Mouse (Mus musculus): ENCODE measurements around the gene Daam2.

Gene Daam2

DNA sequence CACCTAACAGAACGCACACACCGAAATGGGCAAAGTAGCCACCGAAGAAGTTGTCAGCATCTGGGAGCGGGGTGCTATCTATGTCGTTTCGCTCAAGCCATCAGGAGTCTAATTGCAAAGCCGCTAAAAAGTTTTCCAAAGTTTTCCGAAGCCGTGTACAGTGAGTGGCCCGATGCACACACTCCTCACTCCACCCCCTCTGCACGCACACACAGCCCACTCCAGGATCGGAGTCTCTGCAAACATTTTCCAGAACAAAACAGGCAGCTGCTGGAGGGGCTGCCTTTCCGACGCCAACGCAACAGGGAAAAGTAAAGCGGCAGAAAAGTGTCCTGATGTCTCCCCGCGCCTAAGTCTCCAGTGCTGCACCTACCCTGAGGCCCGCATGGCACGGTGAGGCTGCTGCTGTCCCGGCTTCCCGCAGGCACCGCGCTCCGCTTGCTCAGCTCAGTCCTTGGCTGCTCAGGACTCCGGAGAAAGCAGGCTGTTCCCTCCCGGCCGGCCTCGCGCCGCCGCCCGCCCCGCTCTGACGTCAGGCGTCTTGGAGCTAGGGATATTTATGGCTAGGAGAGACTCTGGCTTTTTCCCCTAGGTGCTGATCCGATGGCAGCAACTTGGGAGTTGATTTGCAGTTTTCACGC is at the start of gene Daam2:
TSS of gene Daam2 (minus strand) at position 514 of the 641 bp plus-strand sequence.
- DNase-seq (ENCODE audit: low spot score) = no peak

DNA sequence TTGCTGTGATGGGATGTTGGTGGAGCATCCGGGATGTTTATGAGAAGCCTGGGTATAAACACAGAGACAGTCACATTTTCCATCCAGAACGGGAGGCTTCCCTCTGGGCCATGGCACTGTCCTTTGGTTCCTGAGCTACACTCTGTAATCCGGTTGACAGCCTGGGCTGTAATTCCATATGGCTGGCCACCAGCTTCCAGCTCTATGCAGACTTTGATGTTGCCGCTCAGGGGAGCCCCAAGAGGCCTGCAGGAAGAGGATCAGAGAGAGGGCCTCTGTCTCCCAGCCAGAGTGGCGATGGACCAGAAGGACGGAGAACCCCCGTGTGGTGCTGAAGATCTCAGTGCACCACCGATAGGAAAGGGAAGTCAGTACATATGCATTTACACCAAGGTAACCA is 46.2 kb upstream of the Daam2 start:
- no peak for DNase-seq (ENCODE audit: low spot score)

DNA sequence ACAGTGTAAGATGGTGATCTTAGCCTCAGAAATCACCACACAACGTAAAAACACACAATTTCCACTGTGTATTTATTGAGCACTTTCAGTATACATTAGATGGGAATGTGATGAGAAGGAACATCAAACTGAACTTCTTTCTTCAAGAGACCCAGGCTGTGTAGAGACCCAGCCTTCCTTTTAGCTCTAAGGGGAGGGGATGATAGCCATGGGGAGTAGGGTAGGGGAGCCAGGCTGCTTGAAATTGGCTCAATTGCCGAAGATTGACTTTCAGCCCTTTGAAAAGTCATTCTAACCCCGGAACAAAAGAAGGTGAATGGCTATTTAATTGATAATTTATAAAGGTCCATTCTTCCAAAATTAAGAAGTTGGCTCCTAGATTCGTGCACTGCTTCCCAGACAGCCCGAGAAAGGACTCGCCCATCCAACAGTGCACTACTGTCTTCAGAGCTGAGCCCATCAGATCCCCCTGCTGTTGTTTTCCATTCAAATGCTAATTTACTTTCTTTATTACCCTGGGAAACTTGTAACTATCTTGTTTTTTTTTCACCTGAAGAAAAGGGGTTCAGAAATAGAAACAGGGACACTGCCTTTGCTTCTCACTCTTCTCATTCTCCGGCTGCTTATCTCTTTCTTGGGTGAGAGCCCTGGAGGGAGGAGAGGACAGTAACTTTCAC is 43.3 kb upstream of the Daam2 start:
- DNase-seq (ENCODE audit: low spot score) = no peak

DNA sequence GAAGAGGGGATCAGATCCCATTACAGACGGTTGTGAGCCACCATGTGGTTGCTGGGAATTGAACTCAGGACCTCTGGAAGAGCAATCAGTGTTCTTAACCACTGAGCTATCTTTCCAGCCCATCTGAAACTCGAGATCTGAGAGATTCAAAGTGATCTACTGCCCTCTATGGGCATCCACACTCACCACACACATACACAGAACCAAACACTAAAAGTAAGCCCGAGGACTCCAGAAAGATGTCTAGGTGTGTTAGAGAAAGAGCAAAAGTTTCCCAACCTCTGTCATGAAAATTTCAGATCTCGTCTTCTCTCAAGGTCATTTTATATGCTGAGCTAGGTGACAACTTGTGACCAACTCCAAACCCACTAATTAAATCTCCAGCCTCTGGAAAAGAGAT is 41.3 kb upstream of the Daam2 start:
- no peak for DNase-seq (ENCODE audit: low spot score)

DNA sequence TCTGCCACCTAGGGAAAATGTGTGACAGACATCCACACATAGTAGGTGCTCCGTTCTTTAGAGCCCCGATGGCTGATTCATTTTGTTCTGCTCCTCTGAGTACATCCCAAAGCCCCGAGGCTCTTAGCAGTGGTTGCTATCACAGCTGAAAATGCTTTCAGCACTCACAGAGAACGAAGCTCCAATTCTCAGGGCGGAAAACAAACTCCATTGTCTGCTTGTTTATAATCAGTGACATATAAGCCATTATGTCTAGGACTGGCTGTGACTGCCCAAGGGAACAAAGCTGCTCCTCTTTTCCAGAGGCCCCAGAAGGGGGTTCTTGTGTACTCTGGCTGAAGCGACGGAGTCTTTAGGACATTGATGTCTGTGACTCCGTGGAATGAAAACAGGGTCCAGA is 25.9 kb upstream of the Daam2 start:
- peak; percentile 32 for DNase-seq (ENCODE audit: low spot score)

DNA sequence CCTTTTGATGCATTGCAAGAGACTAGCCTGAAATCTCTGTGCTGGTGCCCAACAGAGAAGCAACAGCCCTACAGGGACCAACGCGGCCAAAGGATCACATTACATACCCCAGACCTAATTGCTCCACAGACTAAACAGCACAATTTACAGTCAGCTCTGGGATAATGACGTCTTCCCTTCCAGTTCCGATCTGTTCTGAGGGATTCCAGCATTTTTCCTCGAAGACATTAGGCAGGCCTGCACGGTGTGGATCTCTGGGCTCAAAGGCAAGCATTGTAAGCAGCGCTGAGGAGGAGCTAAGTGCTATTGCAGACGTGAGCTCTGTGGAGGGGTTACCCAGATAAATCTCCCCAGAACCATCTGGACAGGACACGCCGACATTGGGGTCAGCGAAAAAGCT is 18.3 kb upstream of the Daam2 start:
- no peak for DNase-seq (ENCODE audit: low spot score)

DNA sequence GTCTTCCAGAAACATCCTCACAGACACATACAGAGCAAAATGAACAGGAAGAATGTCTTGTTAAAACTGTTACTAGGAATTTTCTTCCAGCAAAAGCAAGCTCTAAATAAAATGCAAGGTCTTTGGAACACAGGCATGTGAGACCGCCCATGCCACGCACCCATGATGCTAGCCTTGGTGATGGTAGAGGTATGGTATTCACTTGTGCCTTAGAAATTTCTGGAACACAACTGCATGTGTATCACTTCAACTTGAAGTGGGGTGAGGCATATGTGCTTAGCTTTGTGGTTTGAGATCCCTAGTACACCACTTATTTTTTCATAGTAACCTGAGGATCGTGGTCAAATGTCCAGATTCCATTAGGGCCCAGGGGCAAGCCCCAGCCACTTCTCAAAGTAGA is 13.2 kb upstream of the Daam2 start:
- DNase-seq (ENCODE audit: low spot score) = no peak

DNA sequence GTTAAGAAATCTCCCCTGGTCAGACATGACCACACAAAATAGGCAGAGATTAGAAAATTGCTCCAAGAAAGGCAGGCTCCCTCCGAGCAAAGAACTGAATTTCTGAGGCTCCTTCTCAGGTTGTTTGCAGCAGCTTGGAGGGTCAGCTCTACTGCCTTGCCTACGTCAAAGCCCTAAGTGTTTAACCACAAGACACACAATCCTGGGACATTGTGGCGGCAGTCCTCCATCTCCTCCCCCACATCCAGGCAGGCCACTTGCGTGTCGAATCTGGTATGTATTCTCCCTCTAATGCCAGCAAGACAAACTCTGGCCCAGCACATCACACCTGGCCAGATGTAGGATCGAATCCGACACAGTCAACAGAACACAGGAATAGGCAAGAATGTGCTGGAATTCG is 4.6 kb upstream of the Daam2 start:
- no peak for DNase-seq (ENCODE audit: low spot score)

DNA sequence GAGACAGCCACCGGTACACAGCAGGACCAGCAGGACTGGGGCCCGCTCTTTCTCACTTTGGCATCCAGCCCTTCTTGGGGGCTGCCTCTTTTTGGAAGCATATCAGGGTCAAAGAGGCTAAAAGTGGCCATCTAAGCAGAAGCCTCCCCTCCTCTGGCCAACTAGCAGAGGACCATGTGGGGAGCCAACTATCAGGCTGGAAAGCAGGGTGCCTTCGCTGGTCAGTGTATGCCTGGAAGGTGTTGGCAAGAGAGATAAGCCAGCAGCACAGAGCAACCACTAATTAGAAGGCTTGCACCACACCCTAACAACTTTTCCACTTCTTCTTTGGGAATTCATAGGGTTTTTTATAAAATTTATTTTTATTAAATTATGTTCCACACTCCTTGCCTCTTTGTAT is 346 bp upstream of the Daam2 start:
- no peak for DNase-seq (ENCODE audit: low spot score)

DNA sequence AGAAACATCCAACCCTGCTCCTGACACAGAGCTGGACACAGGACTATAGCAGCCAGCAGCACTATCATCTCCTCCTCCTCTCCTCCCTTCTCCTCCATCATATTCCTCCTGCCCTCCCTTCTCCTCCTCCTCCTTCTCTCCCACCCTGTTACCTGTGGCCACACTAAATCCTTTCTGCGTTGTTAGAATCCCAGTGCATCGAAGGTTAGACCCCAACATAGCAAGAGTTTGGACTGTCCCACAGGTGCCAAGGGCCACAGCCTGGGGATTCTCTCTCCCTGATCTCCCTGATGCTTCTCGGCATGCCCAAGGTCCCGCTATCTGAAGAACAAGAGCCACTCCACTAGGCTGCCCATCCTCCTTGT is 745 bp downstream of the Daam2 start:
- no peak for DNase-seq (ENCODE audit: low spot score)

DNA sequence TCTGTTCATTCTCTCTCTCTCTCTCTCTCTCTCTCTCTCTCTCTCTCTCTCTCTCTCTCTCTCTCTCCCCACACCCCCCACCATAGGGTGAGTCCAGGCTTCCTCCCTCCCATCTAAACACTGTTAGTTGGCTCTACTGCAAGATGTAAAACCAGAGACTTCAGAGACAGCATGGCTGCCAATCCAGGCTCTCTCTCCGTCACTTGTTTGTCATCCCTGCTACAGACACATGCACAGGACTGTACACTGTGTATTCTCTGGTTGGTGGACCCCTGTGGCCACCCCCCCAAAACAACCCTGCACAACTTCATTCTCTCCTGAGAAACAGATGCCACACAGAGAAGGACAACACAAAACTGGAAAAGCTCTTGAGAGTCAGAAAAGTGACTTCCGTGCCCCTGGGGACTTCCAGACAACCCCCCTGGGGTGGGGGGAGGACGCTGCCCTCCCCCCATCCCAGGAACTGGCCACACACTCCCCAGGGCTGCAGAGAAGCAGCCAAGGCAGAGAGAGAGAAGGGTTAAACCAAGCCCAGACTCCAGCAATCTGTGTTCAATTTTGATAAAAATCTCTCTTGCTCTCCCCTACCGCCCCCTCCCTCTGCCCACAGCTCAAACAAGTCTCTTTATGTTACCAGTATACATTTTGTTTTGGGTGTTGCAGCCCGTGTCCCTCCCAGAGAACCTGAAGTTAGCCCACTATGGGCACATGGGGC is 1.3 kb downstream of the Daam2 start:
- no peak for DNase-seq (ENCODE audit: low spot score)

DNA sequence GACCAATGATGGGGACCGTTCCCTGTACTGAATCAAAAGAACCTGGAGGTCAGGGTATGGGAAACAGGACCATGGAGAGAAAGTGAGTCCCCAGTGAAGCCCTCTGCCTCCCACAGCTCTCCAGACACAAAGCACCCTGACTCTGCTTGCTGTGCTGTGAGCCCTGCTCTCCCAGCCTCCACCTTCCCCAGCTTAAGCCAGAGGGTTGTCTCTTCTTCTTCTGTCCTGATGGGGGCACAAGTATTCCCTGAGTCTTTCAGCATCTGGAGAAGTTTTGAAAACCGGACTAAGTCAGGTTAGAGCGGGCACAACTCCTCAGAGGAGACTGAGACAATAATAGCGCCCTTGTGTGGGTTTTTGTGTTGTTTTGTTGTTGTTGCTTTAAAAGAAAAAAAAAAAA is 2.2 kb downstream of the Daam2 start:
- no peak for DNase-seq (ENCODE audit: low spot score)

DNA sequence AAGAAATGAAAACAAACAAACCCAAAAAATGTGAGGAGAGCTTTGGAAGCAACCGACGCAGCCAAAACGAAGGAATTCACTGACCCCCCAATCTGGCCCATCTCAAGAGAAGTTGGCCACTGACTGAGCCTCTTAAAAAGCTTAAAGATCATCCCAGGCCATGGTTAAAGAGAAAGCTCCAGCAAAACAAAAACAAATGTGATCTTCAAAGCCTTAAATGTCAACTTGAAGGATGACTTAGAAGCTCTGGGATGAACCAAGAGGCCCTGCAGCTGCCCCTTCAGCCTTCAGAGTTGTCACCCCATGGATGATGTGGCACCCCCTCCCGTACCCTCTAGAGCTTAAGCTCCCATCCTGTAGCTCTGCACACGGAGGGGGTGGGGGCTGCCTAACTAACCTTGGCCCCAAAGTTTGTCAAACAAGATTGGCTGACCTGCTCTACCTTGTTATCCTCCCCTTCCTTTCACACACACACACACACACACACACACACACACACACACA is 4.3 kb downstream of the Daam2 start:
- DNase-seq (ENCODE audit: low spot score) = no peak

DNA sequence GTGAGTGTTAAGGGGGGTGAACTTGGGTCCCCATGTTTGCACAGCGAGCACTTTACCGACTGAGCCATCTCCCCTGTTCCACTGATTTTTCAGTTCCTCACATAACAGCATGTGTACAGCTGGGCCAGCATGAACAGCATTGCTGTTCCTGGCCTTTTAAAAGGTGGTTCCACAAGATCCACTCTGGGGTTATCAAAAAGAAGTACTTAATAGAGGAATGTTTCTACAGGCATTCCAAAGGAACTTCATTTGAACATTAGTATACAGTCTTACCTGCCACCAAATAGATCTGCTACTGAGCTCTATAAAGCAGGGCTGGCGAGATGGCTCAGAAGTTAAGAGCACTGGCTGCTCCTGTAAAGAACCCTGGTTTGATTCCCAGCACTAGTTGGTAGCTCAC is 8.0 kb downstream of the Daam2 start:
- no peak for DNase-seq (ENCODE audit: low spot score)

DNA sequence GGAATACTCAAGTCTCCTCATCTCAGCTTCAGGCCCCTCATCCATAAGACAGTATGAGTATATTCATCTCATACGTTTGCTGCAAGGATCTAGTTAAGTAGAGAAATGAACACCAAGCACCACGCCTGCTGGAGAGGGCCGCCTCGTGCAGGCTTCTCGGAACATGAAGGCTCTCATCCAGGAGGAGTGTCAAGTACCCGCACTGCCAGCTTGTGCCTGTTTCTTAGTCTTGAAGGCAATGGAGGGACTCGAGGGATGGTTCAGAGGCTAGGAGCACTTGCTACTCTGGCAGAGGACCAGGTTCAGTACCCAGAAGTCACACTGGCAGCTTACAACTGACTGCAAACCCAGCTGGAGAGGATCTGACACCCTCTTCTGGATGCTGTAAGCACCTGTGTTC is 12.2 kb downstream of the Daam2 start:
- no peak for DNase-seq (ENCODE audit: low spot score)

DNA sequence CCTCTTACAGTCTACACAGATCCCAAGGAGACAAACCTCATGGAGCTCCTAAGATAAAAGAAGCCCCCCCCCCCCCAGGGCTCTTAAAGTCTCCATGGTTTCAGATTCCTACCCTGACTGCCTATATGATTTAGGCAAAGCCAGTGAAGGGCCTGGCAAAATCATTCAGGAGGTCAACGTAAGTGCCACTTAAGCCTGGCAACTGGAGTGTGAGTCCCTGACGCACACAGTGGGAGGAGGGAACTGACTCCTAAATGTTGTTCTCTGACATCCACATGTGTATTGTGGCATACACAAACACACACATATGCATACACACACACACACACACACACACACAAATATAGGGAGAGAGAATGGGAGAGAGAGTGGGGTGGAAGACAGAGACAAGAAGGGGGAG is 12.7 kb downstream of the Daam2 start:
- DNase-seq (ENCODE audit: low spot score) = no peak

DNA sequence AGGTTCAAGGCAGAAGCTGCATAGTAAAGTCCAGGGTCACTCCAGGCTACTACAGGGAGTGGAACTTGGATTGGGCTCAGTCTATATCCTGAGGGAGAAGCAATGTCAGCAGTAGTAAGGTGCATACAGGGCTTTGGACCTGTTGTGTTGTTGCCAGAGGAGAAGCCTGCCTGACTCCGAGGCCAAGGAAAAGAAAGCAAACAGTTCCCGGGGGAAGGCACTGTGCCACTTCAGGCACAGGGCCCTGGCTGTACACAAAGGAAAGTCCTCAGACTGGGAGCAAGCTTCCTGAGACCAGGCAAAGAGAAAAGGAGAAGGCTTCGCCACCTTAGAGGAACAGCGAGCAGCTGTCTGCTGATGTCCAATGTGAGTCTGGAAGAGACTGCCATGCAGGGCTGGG is 18.1 kb downstream of the Daam2 start:
- DNase-seq (ENCODE audit: low spot score) = no peak

DNA sequence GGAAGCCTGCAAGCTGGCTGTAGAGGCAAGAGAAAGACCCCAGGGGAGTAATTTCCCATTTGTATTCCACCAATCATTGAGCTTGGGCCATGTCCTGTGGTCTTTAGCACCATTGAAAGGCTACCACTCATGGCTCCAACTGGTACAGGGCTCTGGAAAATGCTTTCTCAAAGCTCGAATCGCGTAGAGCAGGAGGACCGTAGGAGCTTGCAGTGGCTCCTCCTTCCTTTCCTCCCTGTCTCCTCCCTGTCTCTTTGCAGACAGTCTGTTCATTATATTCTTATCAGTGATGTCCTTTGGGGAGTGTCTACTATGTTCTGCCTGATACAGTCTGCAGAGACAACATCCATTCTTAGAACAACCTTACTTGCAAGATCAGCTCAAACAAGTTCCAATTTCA is 18.7 kb downstream of the Daam2 start:
- DNase-seq (ENCODE audit: low spot score) = no peak

DNA sequence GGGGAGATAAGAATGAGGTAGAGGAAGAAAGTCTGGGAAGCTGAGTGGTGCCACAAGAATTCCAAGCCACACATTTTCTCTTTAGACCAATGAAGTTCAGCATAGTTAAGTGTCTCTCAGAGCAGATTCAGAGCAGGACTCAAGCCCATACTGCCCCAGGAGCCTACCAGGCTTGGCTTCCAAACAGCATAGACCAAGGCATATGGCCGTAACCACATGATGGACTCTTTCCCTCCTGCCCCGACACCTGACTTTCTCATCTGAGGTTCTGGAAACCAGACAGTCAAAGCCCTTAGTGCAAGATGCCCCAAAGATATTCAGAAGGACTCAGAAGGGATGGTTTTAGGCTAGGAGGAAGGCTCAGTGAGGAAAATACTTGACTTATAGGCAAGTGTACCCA is 19.6 kb downstream of the Daam2 start:
- no peak for DNase-seq (ENCODE audit: low spot score)

DNA sequence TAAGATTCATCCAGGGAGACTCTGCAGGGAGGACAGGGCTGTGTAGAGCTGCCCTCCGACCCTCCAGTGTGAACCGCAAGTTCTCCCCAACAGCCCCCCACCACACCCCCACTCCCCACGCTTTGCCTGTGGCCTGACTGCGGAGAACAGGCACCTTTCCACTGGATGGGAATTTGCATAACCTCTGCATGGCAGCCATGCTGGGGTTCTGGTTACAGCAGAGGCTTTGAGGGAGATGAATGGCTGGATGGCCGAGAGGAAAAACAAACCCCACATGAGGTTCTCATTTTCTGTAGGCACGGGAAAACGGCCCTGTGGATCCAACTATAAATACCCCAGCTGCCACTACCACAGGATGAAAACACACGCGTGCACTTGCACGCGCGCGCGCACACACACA is 23.4 kb downstream of the Daam2 start:
- DNase-seq (ENCODE audit: low spot score) = no peak

DNA sequence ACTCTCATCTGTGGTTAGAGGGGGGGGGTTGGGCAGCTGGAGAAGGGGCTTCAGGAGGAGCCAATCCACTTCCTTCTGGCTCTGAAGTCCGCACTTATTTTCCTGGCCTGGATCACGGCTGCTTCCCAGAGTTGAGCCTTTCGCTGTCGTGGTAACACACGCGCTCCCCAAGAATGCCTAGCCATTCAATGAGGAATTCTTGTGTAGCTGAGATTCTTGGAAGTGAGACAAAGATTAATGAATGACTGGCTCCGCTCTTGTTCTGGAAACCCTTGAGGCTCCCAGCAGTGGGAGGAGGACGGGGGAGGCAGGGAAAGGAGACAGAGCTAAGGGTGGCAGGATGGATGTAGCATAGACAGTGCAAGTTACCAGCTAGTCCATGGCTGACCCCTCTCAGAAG is 24.9 kb downstream of the Daam2 start:
- DNase-seq (ENCODE audit: low spot score) = no peak

DNA sequence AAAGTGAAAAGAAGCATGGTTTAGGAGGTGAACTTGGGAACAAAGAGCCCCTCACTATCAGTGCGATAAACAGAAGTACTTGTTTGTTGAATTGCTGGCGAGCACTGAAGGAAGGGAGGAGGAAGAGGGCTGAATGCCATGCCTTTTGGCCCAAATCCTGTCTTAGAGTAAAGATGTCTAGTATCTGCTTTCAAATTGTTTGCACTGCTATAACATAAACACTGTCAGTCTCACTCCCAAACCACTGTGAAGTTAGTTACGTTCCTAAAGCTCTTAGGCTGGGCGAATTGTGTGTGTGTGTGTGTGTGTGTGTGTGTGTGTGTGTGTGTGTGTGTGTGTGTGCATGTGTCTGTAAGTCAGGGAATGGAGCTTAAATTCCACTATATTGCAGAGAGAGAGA is 28.6 kb downstream of the Daam2 start:
- no peak for DNase-seq (ENCODE audit: low spot score)

DNA sequence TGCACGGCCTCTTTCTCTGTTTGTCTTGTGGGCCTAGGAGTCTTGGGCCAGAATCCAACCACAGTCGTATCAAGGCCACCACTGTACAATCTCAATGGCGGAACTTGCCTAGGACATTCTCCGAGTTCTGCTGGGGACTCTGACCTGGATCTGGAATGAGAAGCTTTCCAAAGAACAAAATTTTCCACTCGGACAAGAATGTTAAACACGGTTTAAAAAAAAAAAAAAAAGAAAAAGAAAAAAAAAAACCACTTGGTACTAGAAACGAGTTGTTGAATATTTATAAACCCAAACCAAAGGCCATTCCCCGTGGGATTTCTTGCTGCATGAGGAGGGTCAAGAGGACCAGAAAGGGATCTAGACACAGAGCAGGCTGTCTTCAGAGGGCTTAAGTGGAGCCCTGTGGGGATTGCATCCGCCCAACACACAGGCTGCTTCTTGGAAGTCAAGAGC is 29.9 kb downstream of the Daam2 start:
- DNase-seq (ENCODE audit: low spot score) = no peak

All from layer of hippocampus, adult 9-10 months (tissue).